Mouse (Mus musculus) 3134 (cell line): Measurements from ENCODE around the gene Itm2b.

ENCODE experiments used
- DNase-seq: peaks from one replicate; pipeline ENCODE4 v3.0.0-alpha.2; 2011; ENCODE audit warnings: low spot score; ENCODE audit not compliant: insufficient read length; ENCODE audit errors: extremely low read depth

Itm2b gene

GRCm38 (mm10) chr14:73398367-73398996, 13.4 kb upstream of the Itm2b start:
- no peak for DNase-seq

GRCm38 (mm10) chr14:73395750-73396149, 10.7 kb upstream of the Itm2b start:
- DNase-seq = no peak

- DNase-seq = peak; percentile 19
Measured at GRCm38 (mm10) chr14:73394263-73395006, 9.3 kb upstream of the Itm2b start.

GRCm38 (mm10) chr14:73391457-73391856, 6.4 kb upstream of the Itm2b start:
- DNase-seq = no peak

GRCm38 (mm10) chr14:73390196-73390595, 5.1 kb upstream of the Itm2b start:
- DNase-seq = no peak

- DNase-seq = no peak
Measured at GRCm38 (mm10) chr14:73389059-73389458, 4.0 kb upstream of the Itm2b start.

- peak; percentile 36 for DNase-seq
Measured at GRCm38 (mm10) chr14:73388546-73388945, 3.5 kb upstream of the Itm2b start.

GRCm38 (mm10) chr14:73386493-73386892, 1.4 kb upstream of the Itm2b start:
- no peak for DNase-seq

- no peak for DNase-seq
Measured at GRCm38 (mm10) chr14:73385720-73386374, 758 bp upstream of the Itm2b start.

- DNase-seq = no peak
Measured at GRCm38 (mm10) chr14:73384546-73384912, 560 bp downstream of the Itm2b start.

- DNase-seq = no peak
Measured at GRCm38 (mm10) chr14:73383746-73384145, 1.3 kb downstream of the Itm2b start.

- DNase-seq = peak; percentile 47
Measured at GRCm38 (mm10) chr14:73382699-73383098, 2.4 kb downstream of the Itm2b start.

GRCm38 (mm10) chr14:73381559-73381958, 3.5 kb downstream of the Itm2b start:
- DNase-seq = no peak

GRCm38 (mm10) chr14:73377804-73378203, 7.3 kb downstream of the Itm2b start:
- DNase-seq = no peak

- DNase-seq = no peak
Measured at GRCm38 (mm10) chr14:73376920-73377319, 8.2 kb downstream of the Itm2b start.

- no peak for DNase-seq
Measured at GRCm38 (mm10) chr14:73375903-73376302, 9.2 kb downstream of the Itm2b start.

- no peak for DNase-seq
Measured at GRCm38 (mm10) chr14:73375445-73375844, 9.6 kb downstream of the Itm2b start.

GRCm38 (mm10) chr14:73374315-73374890, 10.7 kb downstream of the Itm2b start:
- DNase-seq = no peak

GRCm38 (mm10) chr14:73373606-73374005, 11.5 kb downstream of the Itm2b start:
- DNase-seq = no peak

GRCm38 (mm10) chr14:73372990-73373389, 12.1 kb downstream of the Itm2b start:
- DNase-seq = no peak

- no peak for DNase-seq
Measured at GRCm38 (mm10) chr14:73371577-73371976, 13.5 kb downstream of the Itm2b start.
